Mouse (Mus musculus) left cerebral cortex, postnatal 4 days (tissue): Measurements from ENCODE around the gene Gng10. TPM values are rescaled to one million over a fixed set of nuclear protein-coding genes. Genes with fewer than 3 reads are reported as not detected.

Experiments
- DNase-seq: peaks from one replicate; pipeline ENCODE4 v3.0.0-alpha.2; 2022
- intact Hi-C: fragments of 180-260 bp; cut with DNase I; formaldehyde crosslinking; loops from one replicate; pipeline ENCODE4 v1.15.1; 2025
- total RNA-seq, 2 experiments: library from RNA; stranded (reverse); gene quantifications; 2 replicates each; pipeline ENCODE4 v1.2.3; 2021

Gene Gng10
- total RNA-seq, result 100 to 1,000 TPM; 145 to 167 TPM

GRCm38 (mm10) chr4:59034918-59035785 is at the start of gene Gng10:
Gene Gng10, plus strand, starts transcription at chr4:59035088.
- intact Hi-C loops, result no loop called here
- peak; percentile 74 for DNase-seq

GRCm38 (mm10) chr4:58985157-58985648 is 49.7 kb upstream of the Gng10 start:
- DNase-seq, result peak; percentile 78
- intact Hi-C loops, result no loop called here

- intact Hi-C loops, result no loop called here
- peak; percentile 89 for DNase-seq
These were observed 48.2 kb upstream of the Gng10 start, which contains the start of gene Ptgr1 for GRCm38 (mm10) chr4:58986540-58987190. Gene Ptgr1, minus strand, starts transcription at chr4:58987119.

- DNase-seq, result no peak
- intact Hi-C loops, result no loop called here
These were observed 45.5 kb upstream of the Gng10 start for GRCm38 (mm10) chr4:58989303-58989898.

GRCm38 (mm10) chr4:58990609-58991434 is 44.1 kb upstream of the Gng10 start:
- intact Hi-C loops, result no loop called here
- no peak for DNase-seq

GRCm38 (mm10) chr4:58992195-58992594 is 42.7 kb upstream of the Gng10 start:
- no peak for DNase-seq
- intact Hi-C loops, result no loop called here

- DNase-seq, result no peak
- intact Hi-C loops, result loop anchor here (5.0 kb wide), 1 partner anchor 727 kb away; no protein-coding TSS in a partner anchor
These were observed 40.1 kb upstream of the Gng10 start, which contains the start of gene Dnajc25 for GRCm38 (mm10) chr4:58994762-58995161. Gene Dnajc25, plus strand, starts transcription at chr4:58995062.

GRCm38 (mm10) chr4:58995251-58995693 is 39.6 kb upstream of the Gng10 start:
- intact Hi-C loops, result loop anchor here (5.0 kb wide), 1 partner anchor 728 kb away; no protein-coding TSS in a partner anchor
- DNase-seq, result no peak

GRCm38 (mm10) chr4:58997081-58997480 is 37.8 kb upstream of the Gng10 start:
- intact Hi-C loops, result loop anchor here (5.0 kb wide), 1 partner anchor 730 kb away; no protein-coding TSS in a partner anchor
- DNase-seq, result no peak

GRCm38 (mm10) chr4:58998688-58999087 is 36.2 kb upstream of the Gng10 start:
- intact Hi-C loops, result loop anchor here (5.0 kb wide), 1 partner anchor 731 kb away; no protein-coding TSS in a partner anchor
- DNase-seq, result no peak

- peak; percentile 66 for DNase-seq
- intact Hi-C loops, result loop anchor here (5.0 kb wide), 1 partner anchor 732 kb away; no protein-coding TSS in a partner anchor
These were observed 35.2 kb upstream of the Gng10 start for GRCm38 (mm10) chr4:58999686-59000085.

- intact Hi-C loops, result no loop called here
- peak; percentile 10 for DNase-seq
These were observed 34.3 kb upstream of the Gng10 start for GRCm38 (mm10) chr4:59000614-59001013.

- DNase-seq, result peak; percentile 91
- intact Hi-C loops, result no loop called here
These were observed 31.7 kb upstream of the Gng10 start, which contains the start of gene Gm20503 for GRCm38 (mm10) chr4:59002948-59003805. Gene Gm20503, plus strand, starts transcription at chr4:59003210.

- DNase-seq, result no peak
- intact Hi-C loops, result no loop called here
These were observed 31.1 kb upstream of the Gng10 start for GRCm38 (mm10) chr4:59003806-59004200.

- no peak for DNase-seq
- intact Hi-C loops, result no loop called here
These were observed 28.7 kb upstream of the Gng10 start for GRCm38 (mm10) chr4:59006211-59006610.

- DNase-seq, result no peak
- intact Hi-C loops, result no loop called here
These were observed 27.9 kb upstream of the Gng10 start for GRCm38 (mm10) chr4:59007016-59007415.

GRCm38 (mm10) chr4:59007974-59008373 is 26.9 kb upstream of the Gng10 start:
- DNase-seq, result no peak
- intact Hi-C loops, result no loop called here

GRCm38 (mm10) chr4:59009186-59009585 is 25.7 kb upstream of the Gng10 start:
- DNase-seq, result no peak
- intact Hi-C loops, result no loop called here

GRCm38 (mm10) chr4:59009696-59010095 is 25.2 kb upstream of the Gng10 start:
- no peak for DNase-seq
- intact Hi-C loops, result no loop called here
